Mouse (Mus musculus) cerebellum, postnatal 10 days (tissue): ENCODE results near the gene Upf1.
A peak's percentile ranks its signal among the peaks of the same experiment; 100 is the strongest.

ENCODE experiments used
- DNase-seq, 2 experiments: peaks; one replicate each; pipeline ENCODE4 v3.0.0; 2021; ENCODE audit warnings: mixed read lengths in 2 of 2

Upf1 gene

GRCm38 (mm10) chr8:70323716-70324115 is 29.4 kb downstream of the Upf1 start:
- DNase-seq = no peak

GRCm38 (mm10) chr8:70317872-70318271 is 35.2 kb downstream of the Upf1 start:
- DNase-seq = no peak

GRCm38 (mm10) chr8:70316511-70317504 is 36.3 kb downstream of the Upf1 start:
- DNase-seq = peak; percentile 88 to 94

DNA sequence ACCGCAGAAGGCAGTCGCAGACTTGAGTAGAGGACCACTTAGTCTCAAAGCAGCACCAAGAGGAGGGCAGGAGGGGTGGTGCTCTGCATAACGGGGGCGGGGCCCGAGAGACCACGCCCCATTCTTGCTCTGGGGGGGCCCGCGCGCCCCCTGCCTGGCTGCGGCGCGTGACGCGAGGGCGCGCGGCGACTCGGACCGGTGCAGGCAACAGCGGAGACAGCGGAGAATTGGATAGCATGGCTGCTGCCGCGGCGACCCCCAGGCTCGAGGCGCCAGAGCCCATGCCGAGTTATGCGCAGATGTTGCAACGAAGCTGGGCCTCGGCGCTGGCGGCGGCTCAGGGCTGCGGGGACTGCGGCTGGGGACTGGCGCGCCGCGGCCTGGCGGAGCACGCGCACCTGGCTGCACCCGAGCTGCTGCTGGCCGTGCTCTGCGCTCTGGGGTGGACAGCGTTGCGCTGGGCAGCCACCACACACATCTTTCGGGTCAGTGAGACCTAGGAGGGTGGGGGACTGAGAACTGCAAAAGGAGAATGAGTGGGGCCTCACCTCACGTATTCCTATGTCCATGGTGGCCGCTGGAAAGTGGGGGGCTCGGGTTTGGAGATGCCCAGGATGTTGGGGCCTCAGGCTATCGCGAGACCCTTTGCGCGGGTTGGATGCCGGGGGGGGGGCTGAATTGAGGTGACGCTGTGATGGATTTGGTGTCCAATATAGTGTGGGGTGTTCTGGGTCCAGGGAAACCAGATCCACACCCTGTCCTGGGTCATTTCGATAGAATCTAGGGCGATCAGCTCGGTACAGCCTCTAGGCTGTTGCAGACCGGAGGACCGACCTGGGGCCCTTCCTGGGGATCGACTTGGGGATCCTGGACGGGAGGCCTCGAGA is 37.2 kb downstream of the Upf1 start, which contains the start of gene Cers1:
TSS of gene Cers1 (plus strand) at position 152 of the 887 bp plus-strand sequence.
- DNase-seq = peak; percentile 84 to 89

- peak; percentile 77 to 87 for DNase-seq
Observed at GRCm38 (mm10) chr8:70313399-70313798, 39.7 kb downstream of the Upf1 start.

DNA sequence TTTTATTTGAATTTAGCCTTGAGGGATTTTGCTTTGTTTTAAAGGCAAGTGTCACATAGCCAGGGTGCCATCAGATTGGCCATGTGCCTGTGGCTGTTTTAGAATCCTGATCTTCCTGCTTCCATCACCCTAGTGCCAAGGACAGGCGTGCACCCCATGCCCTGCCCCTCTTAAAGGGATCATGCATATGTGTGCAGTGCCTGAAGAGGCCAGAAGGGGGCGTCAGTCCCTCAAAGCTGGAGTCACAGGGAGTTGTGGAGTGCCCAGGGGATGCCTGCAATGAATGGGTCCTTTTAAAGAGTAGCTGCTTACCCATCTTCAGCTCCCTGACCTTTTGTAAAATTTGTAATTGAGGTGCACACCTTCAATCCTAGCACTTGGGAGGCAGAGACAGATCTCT is 43.8 kb downstream of the Upf1 start:
- peak; percentile 47 to 60 for DNase-seq

- no peak for DNase-seq
Observed at GRCm38 (mm10) chr8:70302901-70303300, 50.2 kb downstream of the Upf1 start.

GRCm38 (mm10) chr8:70302358-70302890 is 50.7 kb downstream of the Upf1 start, which contains the start of the genes Ddx49 and Cope:
Gene Ddx49 (minus strand): TSS chr8:70302489.
Gene Cope (plus strand): TSS chr8:70302518.
- DNase-seq = peak; percentile 97

DNA sequence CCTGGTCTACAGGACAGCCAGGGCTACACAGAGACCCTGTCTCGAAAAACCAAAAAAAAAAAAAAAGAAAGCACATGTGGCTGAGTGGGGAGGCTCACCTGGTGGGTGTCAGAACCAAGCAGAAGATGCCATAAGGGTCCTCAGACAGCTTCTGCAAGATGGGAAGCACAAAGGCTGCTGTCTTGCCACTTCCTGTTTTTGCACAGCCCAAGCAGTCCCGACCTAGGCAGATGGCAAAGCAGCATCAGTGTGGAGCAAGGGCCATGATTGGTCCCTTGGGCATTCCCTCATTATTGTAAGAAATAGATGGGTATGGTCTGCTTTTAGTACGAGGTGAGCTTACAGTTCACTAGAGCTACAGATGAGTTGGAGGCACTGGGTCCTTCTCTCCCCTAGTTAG is 52.2 kb downstream of the Upf1 start:
- no peak for DNase-seq

DNA sequence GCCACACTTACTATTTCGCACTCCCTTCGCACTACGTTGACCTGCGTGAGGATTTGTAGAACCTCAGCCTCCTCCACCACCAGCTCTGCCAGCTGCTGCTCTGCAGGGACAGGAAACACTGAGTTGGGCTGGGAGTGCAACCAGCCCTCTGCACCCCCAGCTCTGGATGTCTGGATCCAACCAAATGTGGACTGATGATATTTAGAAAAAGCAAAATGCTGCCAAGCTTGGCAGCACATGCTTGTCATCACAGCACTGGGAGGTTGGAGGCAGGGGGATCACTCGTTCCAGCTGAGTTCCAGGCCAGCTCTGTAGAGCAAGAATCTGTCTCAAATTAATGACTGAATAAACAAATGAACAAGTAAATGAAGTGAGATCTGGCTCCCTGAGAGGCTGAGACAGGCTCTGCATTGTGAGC is 59.1 kb downstream of the Upf1 start:
- DNase-seq = no peak

- peak in 1 of 2 experiments; percentile 29 for DNase-seq
Observed at GRCm38 (mm10) chr8:70286737-70287136, 66.3 kb downstream of the Upf1 start.

DNA sequence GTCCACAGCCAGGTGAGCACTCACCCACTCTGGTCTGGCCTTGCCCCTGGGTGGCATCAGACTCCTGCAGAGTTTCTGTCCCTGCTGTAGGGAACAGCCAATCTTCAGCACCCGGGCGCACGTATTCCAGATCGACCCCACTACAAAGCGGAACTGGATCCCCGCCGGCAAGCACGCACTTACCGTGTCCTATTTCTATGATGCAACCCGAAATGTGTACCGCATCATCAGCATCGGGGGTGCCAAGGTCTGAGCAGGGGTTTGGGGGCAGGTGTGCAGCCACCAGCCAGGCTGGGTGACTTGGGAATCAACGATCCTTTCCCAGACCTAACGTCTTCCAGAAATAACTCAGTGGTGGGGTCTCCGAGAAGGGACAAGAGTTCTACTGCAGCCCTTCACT is 67.8 kb downstream of the Upf1 start:
- no peak for DNase-seq

DNA sequence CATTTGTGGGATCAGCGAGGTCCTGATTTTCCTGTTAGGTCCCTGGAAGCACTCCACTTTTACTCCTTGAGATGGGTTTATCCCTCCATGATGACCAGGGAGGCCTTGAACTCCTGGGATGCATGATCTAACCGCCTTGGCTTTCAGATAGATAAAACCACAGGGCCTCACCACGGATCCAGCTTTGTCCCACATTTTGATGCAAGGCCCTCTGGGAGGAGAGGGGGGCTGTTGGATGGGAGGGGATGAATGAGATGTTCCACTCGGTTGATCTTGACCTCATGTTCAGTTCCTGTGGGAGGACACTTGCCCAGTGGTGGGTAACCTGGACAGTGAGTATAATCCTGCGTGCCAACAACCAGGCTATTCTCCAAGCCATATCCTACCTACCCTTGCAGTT is 68.7 kb downstream of the Upf1 start:
- DNase-seq = no peak

DNA sequence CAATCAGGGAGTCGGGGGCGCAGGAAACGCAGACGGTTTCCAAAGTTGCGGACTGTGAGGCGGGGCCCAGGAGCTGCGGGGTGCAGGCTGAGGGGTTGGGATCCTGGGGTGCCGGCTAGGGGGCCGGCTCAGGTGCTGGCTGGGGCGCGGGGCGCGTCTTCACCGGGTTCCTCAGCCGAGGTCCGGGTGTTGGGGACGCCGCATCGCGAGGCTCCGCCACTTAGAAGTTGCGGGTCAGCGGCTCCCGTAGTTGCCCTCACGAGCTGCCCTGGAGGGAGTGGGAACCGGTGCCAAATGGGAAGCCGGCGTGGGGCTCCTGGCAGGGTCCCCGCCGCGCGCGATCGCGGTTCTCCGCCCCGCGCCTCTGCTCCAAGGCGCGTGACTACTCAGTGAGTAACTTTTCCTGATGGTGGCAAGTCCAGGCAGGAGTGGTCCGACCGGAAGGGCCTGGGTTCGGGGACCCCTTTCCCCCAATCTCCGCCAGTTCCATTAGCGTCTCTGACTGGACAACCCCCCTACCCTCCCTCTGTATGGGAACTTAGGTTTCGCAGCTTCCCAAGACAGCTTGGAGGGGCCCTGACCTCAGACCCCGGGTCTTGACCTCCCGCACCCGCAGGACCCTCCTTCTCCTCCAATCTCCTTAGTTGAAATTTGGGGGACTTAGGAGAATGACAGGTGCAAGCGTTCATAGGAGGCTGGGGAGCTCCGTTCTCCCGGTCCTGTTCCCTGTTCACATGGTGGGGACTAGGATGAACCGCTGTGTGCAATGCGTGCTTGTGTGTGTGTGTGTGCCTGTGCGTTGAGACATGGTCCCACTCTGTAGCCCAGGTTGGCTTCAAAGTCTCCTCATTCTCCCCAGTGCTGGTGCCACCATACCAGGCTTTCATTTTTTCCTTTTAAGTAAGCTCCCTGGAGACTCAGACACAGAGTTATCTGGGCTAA is 69.7 kb downstream of the Upf1 start:
- DNase-seq = peak; percentile 64 to 65

DNA sequence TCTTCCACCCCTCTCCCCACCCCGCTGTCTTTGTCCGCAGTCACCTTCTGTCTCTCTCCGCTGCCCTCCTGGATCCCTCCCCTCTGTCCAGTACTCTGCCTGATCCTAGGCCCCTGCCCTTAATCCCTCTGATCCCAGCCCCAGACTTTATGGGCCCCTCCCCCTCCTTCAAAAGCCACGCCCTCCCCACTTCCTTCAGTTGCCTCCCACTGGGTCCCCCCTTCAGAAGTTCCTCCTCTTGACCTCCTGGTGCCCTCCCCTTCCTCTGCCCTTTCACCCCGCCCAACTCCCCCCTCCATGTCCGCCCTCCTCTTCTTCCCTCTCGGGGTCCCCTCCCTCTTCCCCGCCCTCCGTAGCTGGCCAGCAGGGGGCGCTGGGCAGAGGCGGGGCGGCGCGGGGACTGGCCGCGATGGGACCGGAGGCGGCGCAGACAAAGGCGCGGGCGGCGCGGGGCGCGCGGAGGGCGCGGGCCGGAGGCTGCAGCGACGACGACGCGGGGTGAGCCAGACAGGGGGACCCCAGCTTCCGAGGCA is 70.4 kb downstream of the Upf1 start, which contains the start of gene Homer3:
TSS of gene Homer3 (plus strand) at position 225 of the 533 bp plus-strand sequence.
- peak; percentile 91 to 93 for DNase-seq
